ENCODE assay signal across 8 mouse cellular contexts in the genomic region with DNA sequence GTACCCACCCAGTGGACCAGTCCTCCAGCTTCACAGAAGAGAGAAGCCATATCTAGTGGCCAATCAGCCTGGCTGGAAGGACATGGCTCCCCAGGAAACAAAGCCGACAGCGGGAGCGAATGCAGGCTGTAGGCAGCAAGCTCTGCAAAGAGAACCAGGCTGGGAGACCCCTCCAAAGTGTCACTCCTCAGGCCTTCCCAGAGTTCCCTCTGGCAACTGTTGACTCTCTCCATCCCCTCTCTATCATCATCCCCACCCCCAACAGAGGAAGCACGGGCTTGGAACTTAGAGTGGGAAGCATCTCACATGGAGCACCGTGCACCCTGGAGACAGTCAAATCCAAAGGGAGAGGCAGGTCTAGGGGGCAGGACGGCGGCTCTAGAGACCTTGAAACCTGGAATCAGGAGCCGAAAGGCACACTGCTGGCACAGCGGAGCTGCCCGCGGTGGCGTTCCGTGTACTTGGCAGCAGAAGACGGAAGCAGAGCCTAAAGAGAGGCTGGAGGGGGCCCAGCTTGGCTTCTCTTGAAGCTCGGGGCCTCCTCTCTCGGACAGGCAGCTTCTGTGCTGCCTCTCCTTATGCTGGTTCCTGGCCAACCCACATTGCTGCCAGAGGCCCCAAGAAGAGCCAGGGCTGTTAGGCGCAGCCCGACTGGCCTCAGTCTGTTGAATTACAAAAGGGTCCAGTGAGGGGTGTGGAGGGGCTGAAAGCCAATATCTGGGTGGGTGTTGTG. TPM values are rescaled to one million over a fixed set of nuclear protein-coding genes. Genes with fewer than 3 reads are reported as not detected.
DNase-seq lines count a peak whose midpoint lies in the region; ATAC-seq lines count a peak whose summit lies in the region.

No protein-coding gene starts in this region.

- H3K27me3 ChIP-seq in midbrain, embryonic 10.5 days (ENCODE audit: low read depth, poor library complexity, severe bottlenecking), result 0 out of 2 replicates have a peak, but pooled peaks cover 4% of the 10 kb centered on the region
- H3K27me3 ChIP-seq in midbrain, embryonic 11.5 days (ENCODE audit: control insufficient read depth, insufficient read depth, low read length), result no peaks in the 10 kb centered on the region
- 0 out of 2 replicates have a peak, but pooled peaks cover 2% of the 10 kb centered on the region for H3K27me3 ChIP-seq in forebrain, embryonic 16.5 days (replicated peaks; ENCODE audit: control insufficient read depth, insufficient read depth, low read length)
- 0 out of 2 replicates have a peak, but pooled peaks cover 3% of the 10 kb centered on the region for H3K27me3 ChIP-seq in liver, embryonic 12.5 days (replicated peaks)
- H3K27me3 ChIP-seq in kidney, embryonic 14.5 days (ENCODE audit: control insufficient read depth, insufficient read depth, low read length), result no peaks in the 10 kb centered on the region

- 80% methylated on average over 18 of the region's 18 CpGs for WGBS in midbrain, embryonic 10.5 days
- 79% methylated on average over 18 of the region's 18 CpGs for WGBS in midbrain, embryonic 11.5 days
- WGBS in forebrain, embryonic 16.5 days, result 46% methylated on average over 18 of the region's 18 CpGs
- 73% methylated on average over 18 of the region's 18 CpGs for WGBS in liver, embryonic 12.5 days (ENCODE audit: insufficient replicate concordance)
- WGBS in kidney, embryonic 14.5 days, result 77% methylated on average over 18 of the region's 18 CpGs

- intact Hi-C loops in heart, postnatal 25 days (cut with DNase I), result no loop called here

- H3K36me3 ChIP-seq in midbrain, embryonic 10.5 days, result no peaks in the 10 kb centered on the region
- H3K36me3 ChIP-seq in midbrain, embryonic 11.5 days (ENCODE audit: control insufficient read depth, insufficient read depth, low read length), result no peaks in the 10 kb centered on the region
- H3K36me3 ChIP-seq in forebrain, embryonic 16.5 days (ENCODE audit: control insufficient read depth, insufficient read depth), result no peaks in the 10 kb centered on the region; the same call in 1 of the 2 replicates
- H3K36me3 ChIP-seq in liver, embryonic 12.5 days, result no peaks in the 10 kb centered on the region
- H3K36me3 ChIP-seq in kidney, embryonic 14.5 days (ENCODE audit: control insufficient read depth, insufficient read depth, low read length), result no peaks in the 10 kb centered on the region

- H3K4me1 ChIP-seq in midbrain, embryonic 10.5 days, result peaks cover 32% of the 10 kb centered on the region
- H3K4me1 ChIP-seq in midbrain, embryonic 11.5 days (ENCODE audit: control insufficient read depth, insufficient read depth, low read length), result peaks cover 13% of the 10 kb centered on the region
- H3K4me1 ChIP-seq in forebrain, embryonic 16.5 days (replicated peaks; ENCODE audit: control insufficient read depth, insufficient read depth, low read length), result peaks cover 25% of the 10 kb centered on the region
- H3K4me1 ChIP-seq in liver, embryonic 12.5 days, result peaks cover 69% of the 10 kb centered on the region
- H3K4me1 ChIP-seq in kidney, embryonic 14.5 days (ENCODE audit: control insufficient read depth, insufficient read depth, low read length), result peaks cover 12% of the 10 kb centered on the region

- H3K4me3 ChIP-seq in midbrain, embryonic 10.5 days, result no peak overlapping the region
- H3K4me3 ChIP-seq in midbrain, embryonic 11.5 days (ENCODE audit: low read depth, low read length), result no peak overlapping the region
- H3K4me3 ChIP-seq in forebrain, embryonic 16.5 days (replicated peaks; ENCODE audit: low read length), result no peak overlapping the region
- H3K4me3 ChIP-seq in liver, embryonic 12.5 days, result no peak overlapping the region
- H3K4me3 ChIP-seq in kidney, embryonic 14.5 days (ENCODE audit: low read length), result no peak overlapping the region

- no peak overlapping the region for H3K4me2 ChIP-seq in midbrain, embryonic 11.5 days
- H3K4me2 ChIP-seq in forebrain, embryonic 16.5 days (ENCODE audit: low read length), result peak overlapping the region; percentile 20
- no peak overlapping the region for H3K4me2 ChIP-seq in liver, embryonic 12.5 days
- H3K4me2 ChIP-seq in kidney, embryonic 14.5 days (replicated peaks; ENCODE audit: low read depth, low read length), result no peak overlapping the region

- no peak overlapping the region for H3K9ac ChIP-seq in midbrain, embryonic 11.5 days (ENCODE audit: low read length)
- no peak overlapping the region for H3K9ac ChIP-seq in forebrain, embryonic 16.5 days (replicated peaks; ENCODE audit: low read depth, low read length)
- H3K9ac ChIP-seq in liver, embryonic 12.5 days, result peak overlapping the region; percentile 63
- H3K9ac ChIP-seq in kidney, embryonic 14.5 days (ENCODE audit: low read depth, low read length), result no peak overlapping the region

- no peaks in the 10 kb centered on the region for H3K9me3 ChIP-seq in midbrain, embryonic 10.5 days (replicated peaks)
- H3K9me3 ChIP-seq in midbrain, embryonic 11.5 days (ENCODE audit: control insufficient read depth, low read length), result no peaks in the 10 kb centered on the region
- H3K9me3 ChIP-seq in forebrain, embryonic 16.5 days (ENCODE audit: control insufficient read depth, low read length), result no peaks in the 10 kb centered on the region
- no peaks in the 10 kb centered on the region; the same call in 1 of the 2 replicates for H3K9me3 ChIP-seq in liver, embryonic 12.5 days (replicated peaks)
- H3K9me3 ChIP-seq in kidney, embryonic 14.5 days (ENCODE audit: control insufficient read depth, low read length), result no peaks in the 10 kb centered on the region

- no peak for ATAC-seq in midbrain, embryonic 11.5 days (ENCODE audit: low FRiP score)
- ATAC-seq in forebrain, embryonic 16.5 days, result peak; percentile 87
- no peak for ATAC-seq in liver, embryonic 12.5 days
- no peak for ATAC-seq in kidney, embryonic 14.5 days (ENCODE audit: low FRiP score, low TSS enrichment)

- H3K27ac ChIP-seq in midbrain, embryonic 10.5 days (replicated peaks), result peak overlapping the region; percentile 52
- H3K27ac ChIP-seq in midbrain, embryonic 11.5 days (ENCODE audit: low read depth, low read length), result no peak overlapping the region
- H3K27ac ChIP-seq in forebrain, embryonic 16.5 days (ENCODE audit: low read length), result 0 out of 2 replicates have a peak overlapping the region, but pooled peaks have one; percentile 54
- H3K27ac ChIP-seq in liver, embryonic 12.5 days, result peak overlapping the region; percentile 96
- no peak overlapping the region for H3K27ac ChIP-seq in kidney, embryonic 14.5 days (ENCODE audit: low read depth, low read length)

- no peak for DNase-seq in midbrain, embryonic 10.5 days (ENCODE audit: low spot score)
- no peak for DNase-seq in midbrain, embryonic 11.5 days (ENCODE audit: low spot score, missing footprints)
- DNase-seq in heart, postnatal 25 days (ENCODE audit: low spot score), result peak; percentile 33
- peak; percentile 58 for DNase-seq in right cerebral cortex, postnatal 14 days
- DNase-seq in B cell, adult 2 months, result no peak

RNA-seq across cellular contexts. Expression of a gene that starts 41.3 kb away (rescaled TPM):
- polyA plus RNA-seq in midbrain, embryonic 10.5 days (2016; fragmentation: Nextera tagmentation; extraction: Ambion mirVana), result 1.1 and 1.9 TPM in 2 replicates
- 1.7 and 2.1 TPM in 2 replicates for polyA plus RNA-seq in midbrain, embryonic 11.5 days (2014; fragmentation: Nextera tagmentation; extraction: Ambion mirVana)
- polyA plus RNA-seq in forebrain, embryonic 16.5 days (2015; fragmentation: Nextera tagmentation; extraction: Ambion mirVana), result 5.8 and 6.1 TPM in 2 replicates
- total RNA-seq in heart, postnatal 25 days (2021), result 10 to 100 TPM; 10.3 to 12.6 TPM
- polyA plus RNA-seq in liver, embryonic 12.5 days (2016; fragmentation: Nextera tagmentation; extraction: Ambion mirVana), result 0.04 TPM in 1 of 2 replicates, not detected in the other
- polyA plus RNA-seq in kidney, embryonic 14.5 days (2014; fragmentation: Nextera tagmentation; extraction: Ambion mirVana), result 0.50 and 0.51 TPM in 2 replicates

Comparison
In these comparisons a context has a peak if more than half of its experiments do, and no peak if none do; other contexts are left out.
1. H3K27ac ChIP-seq: peak in midbrain, embryonic 10.5 days (single experiment), forebrain, embryonic 16.5 days (single experiment) and liver, embryonic 12.5 days (single experiment); none in midbrain, embryonic 11.5 days (single experiment) and kidney, embryonic 14.5 days (single experiment).
2. DNase-seq: peak in heart, postnatal 25 days (single experiment) and right cerebral cortex, postnatal 14 days (single experiment); none in midbrain, embryonic 10.5 days (single experiment), midbrain, embryonic 11.5 days (single experiment) and B cell, adult 2 months (0 of 2).